Mouse (Mus musculus) spleen, postnatal 14 days (tissue): ENCODE results near the gene Ppm1l.
"Not testable (repeated sequence)": the region's sequence is repeated elsewhere in the genome, so short reads cannot be mapped to it uniquely, and the experiment has no call there.

Experiments
- DNase-seq, 2 experiments: peaks; one replicate each; pipeline ENCODE4 v3.0.0; 2021 to 2022; ENCODE audit warnings: low spot score in 2 of 2

Gene Ppm1l

GRCm38 (mm10) chr3:69372731-69373130, 56.1 kb downstream of the Ppm1l start:
- DNase-seq, result no peak

DNA sequence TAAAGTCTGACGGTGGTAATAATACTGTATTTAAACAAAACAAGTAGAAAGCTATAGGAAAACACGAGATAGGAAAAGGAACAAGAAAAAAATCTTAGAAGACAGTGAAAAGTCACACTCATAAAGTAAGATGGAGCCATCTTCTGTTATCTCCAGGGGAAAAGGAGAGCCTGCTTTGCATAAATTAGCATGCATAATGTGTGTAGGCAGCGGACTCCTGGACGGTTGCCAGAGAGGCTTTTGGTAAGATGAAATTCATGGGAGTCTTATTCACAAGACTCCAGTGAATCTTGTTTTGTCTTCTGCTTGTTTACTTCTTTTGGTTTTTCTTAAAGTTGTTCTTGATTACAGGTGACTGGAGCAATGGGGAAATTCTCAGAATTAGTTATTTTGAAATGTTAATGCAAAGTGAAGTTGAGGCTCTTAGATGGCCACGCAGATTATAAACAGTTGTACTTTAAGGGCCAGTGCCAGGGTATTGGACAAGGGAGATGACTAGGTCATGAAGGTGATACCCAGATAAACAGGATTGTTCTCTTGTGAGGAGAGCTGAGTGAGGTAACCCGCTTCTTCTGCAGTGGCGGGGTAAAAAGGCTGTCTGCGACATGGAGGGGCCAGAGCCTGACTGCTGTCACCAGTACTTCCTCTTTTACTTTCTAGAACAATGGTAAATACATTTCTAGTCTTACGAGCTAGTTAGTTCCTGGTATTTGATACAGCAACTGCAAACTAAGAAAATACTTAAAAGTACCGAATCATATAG, 57.1 kb downstream of the Ppm1l start:
- DNase-seq, result peak in 1 of 2 experiments; percentile 14

DNA sequence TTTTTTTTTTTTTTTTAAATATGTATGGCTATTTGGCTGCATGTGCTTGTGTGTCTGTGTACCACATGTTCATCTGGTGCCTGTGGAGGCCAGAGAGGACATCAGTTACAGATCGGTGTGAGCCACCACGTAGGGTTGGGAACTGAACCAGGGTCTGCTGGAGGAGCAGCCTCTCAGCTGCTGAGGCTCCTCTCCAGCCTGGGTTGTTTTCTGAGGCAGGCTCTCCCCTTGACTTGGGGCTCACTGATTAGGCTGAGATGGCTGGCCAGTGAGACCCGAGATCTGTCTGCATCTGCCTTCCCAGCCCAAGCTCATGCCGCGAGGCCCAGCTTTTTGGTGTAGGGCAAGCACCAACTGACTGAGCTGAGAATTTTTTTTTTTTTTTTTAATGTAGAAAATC, 57.9 kb downstream of the Ppm1l start:
- DNase-seq, result no peak

- no peak for DNase-seq
Measured at GRCm38 (mm10) chr3:69374983-69375382, 58.3 kb downstream of the Ppm1l start.

DNA sequence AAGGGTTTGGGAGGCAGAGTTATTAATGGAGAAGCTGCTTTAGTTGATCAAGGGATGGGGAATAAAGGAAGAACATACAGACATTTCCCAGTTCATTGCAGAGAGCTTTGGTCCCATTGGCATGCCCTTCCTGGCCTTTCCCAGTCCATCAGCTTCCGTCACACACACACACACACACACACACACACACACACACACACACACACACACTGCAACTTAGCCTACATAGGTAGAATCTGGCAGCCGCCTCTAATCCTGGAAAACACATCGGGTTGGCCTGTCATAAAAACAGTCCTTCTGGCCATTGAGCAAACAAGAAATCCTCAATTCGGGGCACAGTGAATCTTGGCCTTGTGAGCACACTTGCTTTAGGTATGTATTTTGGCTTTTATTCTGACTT, 64.6 kb downstream of the Ppm1l start:
- no peak for DNase-seq

DNA sequence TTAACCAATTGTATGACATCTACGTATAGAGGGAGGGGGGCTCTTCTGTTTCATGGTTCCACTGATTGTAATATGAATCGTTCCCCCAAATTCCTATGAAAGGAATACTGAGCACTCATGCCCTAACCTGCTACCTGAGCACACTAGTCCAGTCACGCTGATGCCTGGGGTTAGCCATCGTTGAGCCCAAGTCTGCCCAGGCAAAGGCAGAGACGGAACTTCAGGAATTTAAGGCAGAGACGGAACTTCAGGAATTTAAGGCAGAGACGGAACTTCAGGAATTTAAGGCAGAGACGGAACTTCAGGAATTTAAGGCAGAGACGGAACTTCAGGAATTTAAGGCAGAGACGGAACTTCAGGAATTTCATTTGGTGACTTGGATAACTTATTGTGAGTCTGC, 75.2 kb downstream of the Ppm1l start:
- DNase-seq, result not testable (repeated sequence)

- DNase-seq, result no peak
Measured at GRCm38 (mm10) chr3:69392298-69392697, 75.6 kb downstream of the Ppm1l start.

- DNase-seq, result no peak
Measured at GRCm38 (mm10) chr3:69393079-69393478, 76.4 kb downstream of the Ppm1l start.

GRCm38 (mm10) chr3:69393991-69394390, 77.3 kb downstream of the Ppm1l start:
- no peak for DNase-seq

DNA sequence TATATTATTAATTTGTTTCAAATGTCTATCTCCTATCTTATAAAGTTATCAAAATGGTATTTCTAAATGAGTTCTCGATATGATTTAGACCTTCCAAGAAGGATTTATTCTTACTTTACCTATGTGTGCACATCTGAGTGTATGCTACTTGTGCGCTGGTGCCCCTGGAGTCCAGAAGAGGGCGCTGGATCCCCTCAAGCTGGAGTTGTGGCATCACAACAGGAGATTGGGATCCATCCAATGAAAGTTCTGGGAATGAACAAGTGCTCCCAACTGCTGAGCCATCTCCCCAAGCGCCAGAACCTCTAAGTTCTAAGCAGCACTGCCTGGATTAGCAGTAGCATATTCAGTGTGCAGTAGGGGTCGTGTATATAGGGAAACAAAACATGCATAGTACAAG, 78.4 kb downstream of the Ppm1l start:
- no peak for DNase-seq

DNA sequence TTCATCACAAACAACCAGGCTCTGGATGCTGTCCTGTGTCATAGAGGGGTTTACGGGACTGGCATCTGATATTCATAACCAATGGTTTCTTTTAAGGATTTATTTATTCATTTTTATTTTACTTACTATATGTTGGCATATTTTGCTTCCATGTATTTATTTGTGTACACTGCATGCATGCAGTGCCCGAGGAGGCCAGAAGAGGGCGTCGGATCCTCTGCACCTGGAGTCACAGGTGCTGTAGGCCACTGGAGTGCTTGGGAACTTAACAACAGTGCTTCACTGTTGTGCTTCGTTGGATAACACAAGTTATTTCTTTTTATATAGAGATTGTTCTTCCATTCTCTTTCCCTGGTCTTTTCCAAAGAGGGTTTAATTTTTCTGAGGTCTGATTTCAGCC, 81.1 kb downstream of the Ppm1l start:
- no peak for DNase-seq

GRCm38 (mm10) chr3:69399336-69399735, 82.7 kb downstream of the Ppm1l start:
- no peak for DNase-seq

DNA sequence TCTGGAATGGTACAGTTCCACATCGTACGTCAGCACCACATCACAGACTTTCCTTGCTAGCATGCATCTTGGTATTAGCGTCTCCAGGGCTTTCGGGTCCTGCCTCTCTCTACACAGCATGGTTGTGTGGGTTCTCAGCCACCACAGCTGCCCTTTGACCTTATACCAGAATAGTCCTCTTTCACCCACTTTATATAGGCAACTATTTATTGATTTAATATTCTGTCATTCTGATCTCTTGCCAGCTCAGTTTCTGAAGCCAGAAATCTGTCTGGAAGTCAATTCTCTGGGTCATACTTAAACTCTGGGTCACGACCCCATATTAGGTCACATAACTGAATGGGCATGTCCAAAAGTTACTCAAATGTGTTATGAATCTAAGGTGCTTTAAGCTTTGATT, 86.5 kb downstream of the Ppm1l start:
- no peak for DNase-seq

- DNase-seq, result no peak
Measured at GRCm38 (mm10) chr3:69406210-69406895, 89.7 kb downstream of the Ppm1l start.

GRCm38 (mm10) chr3:69408064-69408463, 91.4 kb downstream of the Ppm1l start:
- DNase-seq, result no peak

- no peak for DNase-seq
Measured at GRCm38 (mm10) chr3:69416112-69416511, 99.5 kb downstream of the Ppm1l start.

- DNase-seq, result no peak
Measured at GRCm38 (mm10) chr3:69422741-69423140, 106.1 kb downstream of the Ppm1l start.

- no peak for DNase-seq
Measured at GRCm38 (mm10) chr3:69423371-69423770, 106.7 kb downstream of the Ppm1l start.

DNA sequence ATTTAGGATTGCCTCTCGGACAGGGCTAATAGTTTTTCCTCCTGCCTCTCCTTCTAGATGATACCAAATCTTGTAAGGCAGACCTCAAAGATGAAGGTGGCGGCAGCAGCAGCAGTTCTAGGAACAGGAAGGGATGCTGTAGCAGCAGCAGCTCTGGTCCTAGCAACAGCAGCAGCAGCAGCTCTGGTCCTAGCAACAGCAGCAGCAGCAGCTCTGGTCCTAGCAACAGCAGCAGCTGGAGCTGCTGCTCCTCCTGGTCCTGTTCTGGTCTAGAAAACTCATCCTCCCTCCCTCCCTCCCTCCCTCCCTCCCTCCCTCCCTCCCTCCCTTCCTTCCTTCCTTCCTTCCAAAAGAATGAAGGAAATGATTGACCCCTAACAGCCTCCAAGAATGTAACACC, 108.1 kb downstream of the Ppm1l start:
- not testable (repeated sequence) for DNase-seq

DNA sequence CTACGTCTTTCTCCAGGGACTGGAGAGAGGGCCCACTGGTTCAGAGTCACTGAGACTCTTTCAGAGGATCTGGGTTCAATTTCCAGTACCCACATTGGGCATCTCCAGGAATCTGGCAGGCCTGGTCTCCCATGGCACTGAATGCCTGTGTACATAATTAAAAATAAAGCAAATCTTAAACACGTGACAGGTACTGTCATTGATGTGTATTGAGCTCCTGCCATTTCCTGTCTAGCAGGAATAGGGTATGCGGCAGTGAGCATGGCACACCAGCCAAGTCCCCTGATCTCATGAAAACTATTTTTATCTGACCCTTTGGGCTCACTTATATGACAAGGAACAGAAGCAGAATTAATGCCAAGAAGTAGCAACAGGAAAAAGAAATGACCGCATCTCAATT, 110.6 kb downstream of the Ppm1l start:
- no peak for DNase-seq

- DNase-seq, result no peak
Measured at GRCm38 (mm10) chr3:69428221-69428620, 111.6 kb downstream of the Ppm1l start.

DNA sequence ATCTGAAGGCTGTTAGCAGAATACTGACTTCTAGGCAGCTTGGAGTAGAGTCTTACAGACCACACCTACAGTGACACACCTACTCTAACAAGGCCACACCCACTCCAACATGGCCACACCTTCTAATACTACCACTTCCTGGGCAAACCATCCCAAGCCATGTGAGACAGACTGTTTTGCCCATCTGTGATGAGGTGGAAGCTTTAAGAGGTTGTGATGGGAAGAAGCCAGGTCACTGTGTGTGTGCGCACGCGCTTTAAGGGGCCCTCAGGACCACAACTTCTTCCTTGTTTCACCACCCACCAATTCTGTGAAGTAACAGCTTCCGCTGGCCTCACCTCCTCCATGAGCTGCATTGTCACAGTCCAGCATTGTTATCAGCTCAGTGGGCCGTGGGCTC, 112.7 kb downstream of the Ppm1l start:
- no peak for DNase-seq

GRCm38 (mm10) chr3:69433580-69433979, 116.9 kb downstream of the Ppm1l start:
- DNase-seq, result no peak
